Mouse (Mus musculus): Measurements from ENCODE around the gene Mamld1. TPM values are rescaled to one million over a fixed set of nuclear protein-coding genes. Genes with fewer than 3 reads are reported as not detected.
A peak's percentile ranks its signal among the peaks of the same experiment; 100 is the strongest.

Gene Mamld1
- polyA plus RNA-seq, 1 experiment, result 13.2 TPM

DNA sequence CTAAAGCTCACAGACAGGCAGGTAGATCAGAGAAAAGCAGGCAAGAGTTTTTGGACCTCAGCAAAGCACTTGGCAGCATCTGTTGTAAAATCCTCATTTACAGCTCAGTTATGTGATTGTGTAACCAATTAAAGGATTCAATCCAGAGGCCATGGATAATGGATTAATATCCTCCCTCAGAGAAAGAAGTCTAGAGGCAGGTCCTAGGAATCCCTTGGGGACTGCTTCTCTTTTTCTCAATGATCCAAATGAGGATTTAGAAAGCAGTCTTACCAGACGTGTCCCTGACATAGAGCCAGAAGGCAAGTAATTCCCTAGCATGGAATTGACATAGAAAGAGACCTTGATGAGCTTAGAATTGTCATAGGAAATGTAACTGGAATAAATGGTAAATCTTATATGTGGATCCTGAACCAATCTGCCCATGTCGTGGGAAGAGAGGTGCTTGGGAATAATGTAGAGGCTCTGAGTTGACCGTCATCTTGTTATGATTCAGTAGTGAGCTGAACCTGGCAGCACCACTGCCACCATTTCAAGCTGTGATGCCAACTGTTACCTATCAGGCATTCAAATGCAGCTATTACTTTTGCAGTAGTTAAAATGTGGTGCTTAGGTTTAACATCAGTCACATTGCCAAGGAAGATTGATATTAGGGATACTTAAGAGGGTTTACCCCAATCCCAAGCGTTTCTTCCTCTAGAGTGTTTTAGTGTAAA, 35.2 kb downstream of the Mamld1 start:
- DNase-seq (ENCODE audit: low read depth), result peak; percentile 44
- TF ChIP-seq CTCF (IDR thresholded peaks at IDR 0.05; ENCODE audit: borderline replicate concordance, extremely low read depth, insufficient read depth, insufficient read length), result no peak
- no peak for TF ChIP-seq POLR2A (IDR thresholded peaks at IDR 0.05; ENCODE audit: borderline replicate concordance, extremely low read depth, insufficient read depth, insufficient read length, poor library complexity, severe bottlenecking)

DNA sequence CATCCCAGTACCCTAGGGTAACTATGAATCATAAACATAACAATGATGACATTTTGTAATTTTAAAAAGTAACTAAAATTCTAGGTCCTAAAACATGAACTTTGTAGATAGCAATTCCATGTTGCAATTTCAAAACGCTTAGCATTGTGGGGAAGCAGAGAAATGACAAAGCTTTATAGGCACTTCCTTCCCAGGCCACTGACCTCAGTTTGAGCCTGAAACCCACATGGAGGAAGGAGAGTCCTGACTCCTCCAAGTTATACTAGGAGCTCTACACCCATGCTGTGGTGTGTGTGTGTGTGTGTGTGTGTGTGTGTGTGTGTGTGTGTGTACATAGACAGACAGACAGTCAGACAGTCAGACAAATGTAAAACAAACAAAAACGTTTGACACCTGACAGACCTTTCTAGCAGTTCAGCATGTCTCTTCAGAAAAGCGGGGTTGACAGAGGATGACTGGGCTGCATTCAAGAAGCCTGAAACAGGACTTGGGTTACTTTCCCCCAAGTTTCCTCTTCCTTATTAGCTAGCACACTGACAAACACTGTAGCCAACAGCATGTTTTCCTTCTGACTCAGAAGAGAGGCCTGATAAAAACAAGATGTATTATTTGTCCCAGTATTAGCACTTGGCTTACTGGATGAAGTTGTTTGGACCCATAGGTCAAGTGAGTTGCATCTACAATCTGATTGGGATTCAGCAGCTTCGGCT, 37.5 kb downstream of the Mamld1 start:
- TF ChIP-seq CTCF (IDR thresholded peaks at IDR 0.05; ENCODE audit: borderline replicate concordance, extremely low read depth, insufficient read depth, insufficient read length), result no peak
- no peak for TF ChIP-seq POLR2A (IDR thresholded peaks at IDR 0.05; ENCODE audit: borderline replicate concordance, extremely low read depth, insufficient read depth, insufficient read length, poor library complexity, severe bottlenecking)
- no peak for DNase-seq (ENCODE audit: low read depth)

DNA sequence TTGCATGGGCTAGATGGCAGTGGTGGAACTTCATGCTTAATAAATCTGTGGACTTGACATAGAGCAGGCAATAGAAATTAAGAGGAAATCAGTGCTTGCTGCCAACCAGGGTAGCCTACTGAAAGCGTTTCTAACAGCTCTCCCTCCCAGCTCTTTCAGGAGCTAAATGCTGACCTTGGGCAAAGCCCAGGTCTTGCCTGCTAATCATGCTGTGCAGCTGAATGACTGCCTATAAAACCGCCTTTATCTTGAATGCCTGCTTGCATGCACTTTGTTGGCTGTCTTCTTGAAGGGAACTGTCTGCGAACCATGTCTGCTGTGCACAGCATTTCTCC, 38.0 kb downstream of the Mamld1 start:
- DNase-seq (ENCODE audit: low read depth), result peak; percentile 65

DNA sequence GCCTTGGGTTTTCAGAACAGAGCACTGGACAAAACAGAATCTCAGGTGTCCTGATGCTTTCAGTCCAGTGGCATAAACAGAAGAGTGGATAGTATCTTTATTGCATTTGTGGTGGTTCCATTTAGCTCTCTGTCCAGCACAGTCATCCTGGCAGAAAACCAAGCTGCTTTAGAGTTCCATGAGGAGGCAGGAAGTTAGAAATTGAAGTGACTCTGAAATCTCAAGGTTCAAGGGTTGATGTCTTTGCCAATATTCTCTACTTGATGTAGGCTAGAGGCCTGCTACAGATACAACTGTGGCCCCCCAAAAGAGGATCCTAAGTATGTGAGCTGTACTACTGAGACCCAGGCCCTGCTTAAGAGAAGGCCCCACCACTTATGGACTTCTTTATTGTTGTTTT, 55.8 kb downstream of the Mamld1 start:
- no peak for TF ChIP-seq POLR2A (IDR thresholded peaks at IDR 0.05; ENCODE audit: borderline replicate concordance, extremely low read depth, insufficient read depth, insufficient read length, poor library complexity, severe bottlenecking)
- no peak for TF ChIP-seq CTCF (IDR thresholded peaks at IDR 0.05; ENCODE audit: borderline replicate concordance, extremely low read depth, insufficient read depth, insufficient read length)

More for the DNA sequence above, 38.0 kb downstream of the Mamld1 start:
- no peak for TF ChIP-seq CTCF (IDR thresholded peaks at IDR 0.05; ENCODE audit: borderline replicate concordance, extremely low read depth, insufficient read depth, insufficient read length)
- no peak for TF ChIP-seq POLR2A (IDR thresholded peaks at IDR 0.05; ENCODE audit: borderline replicate concordance, extremely low read depth, insufficient read depth, insufficient read length, poor library complexity, severe bottlenecking)

DNA sequence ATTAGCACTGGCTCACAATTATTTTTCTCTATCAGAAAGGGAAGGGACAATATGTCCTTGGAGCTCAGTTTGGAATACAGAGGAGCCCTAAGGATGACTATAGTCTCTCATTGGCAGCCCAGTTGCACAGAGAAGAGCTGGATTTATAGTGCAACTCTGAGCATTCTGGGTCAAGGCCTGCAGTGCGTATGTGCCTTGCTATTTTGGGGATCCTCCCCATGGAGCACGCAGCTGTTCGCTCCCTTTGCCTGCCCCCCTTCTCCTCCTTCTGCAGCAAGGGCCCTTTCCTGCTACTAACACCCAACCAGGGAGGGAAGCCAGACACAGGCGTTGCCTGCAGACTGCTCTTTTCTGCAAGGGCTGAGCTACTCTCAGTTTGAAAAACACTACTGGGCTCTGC, 56.3 kb downstream of the Mamld1 start:
- DNase-seq (ENCODE audit: low read depth), result no peak
- TF ChIP-seq CTCF (IDR thresholded peaks at IDR 0.05; ENCODE audit: borderline replicate concordance, extremely low read depth, insufficient read depth, insufficient read length), result no peak
- TF ChIP-seq POLR2A (IDR thresholded peaks at IDR 0.05; ENCODE audit: borderline replicate concordance, extremely low read depth, insufficient read depth, insufficient read length, poor library complexity, severe bottlenecking), result no peak

More for the DNA sequence above, 55.8 kb downstream of the Mamld1 start:
- no peak for DNase-seq (ENCODE audit: low read depth)

DNA sequence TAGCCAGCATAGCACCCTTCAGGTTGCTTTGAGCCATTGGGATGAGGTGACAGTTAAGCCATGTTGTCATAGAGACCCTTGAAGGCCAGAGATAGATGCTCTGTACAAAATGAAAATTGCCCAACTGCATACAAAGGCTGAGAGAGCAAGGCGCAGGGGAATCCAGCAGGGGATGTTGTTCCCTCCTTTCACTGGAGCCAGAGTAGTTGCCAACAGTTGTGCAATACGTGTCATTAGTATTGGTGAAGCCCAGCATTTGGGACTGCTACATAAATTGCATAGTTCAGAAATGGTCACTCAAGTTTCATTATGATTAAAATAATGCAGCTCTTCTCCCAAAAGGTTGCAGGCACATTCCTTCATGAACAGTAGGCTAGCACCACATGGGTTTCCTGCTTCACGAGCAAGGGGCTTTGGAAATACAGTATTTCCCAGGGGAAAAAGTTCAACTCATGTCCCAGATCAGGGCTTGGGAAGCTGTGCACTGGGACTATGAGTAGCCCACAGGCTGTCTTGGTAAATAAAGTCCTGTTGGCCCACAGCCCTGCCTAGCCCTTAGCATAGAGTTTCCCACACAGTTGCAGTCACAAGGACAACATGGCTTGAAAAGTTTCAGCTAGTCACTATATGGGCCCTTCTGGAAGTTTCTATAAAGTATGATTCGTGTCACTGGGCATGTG, 58.1 kb downstream of the Mamld1 start:
- TF ChIP-seq POLR2A (IDR thresholded peaks at IDR 0.05; ENCODE audit: borderline replicate concordance, extremely low read depth, insufficient read depth, insufficient read length, poor library complexity, severe bottlenecking), result no peak
- no peak for TF ChIP-seq CTCF (IDR thresholded peaks at IDR 0.05; ENCODE audit: borderline replicate concordance, extremely low read depth, insufficient read depth, insufficient read length)
- no peak for DNase-seq (ENCODE audit: low read depth)

DNA sequence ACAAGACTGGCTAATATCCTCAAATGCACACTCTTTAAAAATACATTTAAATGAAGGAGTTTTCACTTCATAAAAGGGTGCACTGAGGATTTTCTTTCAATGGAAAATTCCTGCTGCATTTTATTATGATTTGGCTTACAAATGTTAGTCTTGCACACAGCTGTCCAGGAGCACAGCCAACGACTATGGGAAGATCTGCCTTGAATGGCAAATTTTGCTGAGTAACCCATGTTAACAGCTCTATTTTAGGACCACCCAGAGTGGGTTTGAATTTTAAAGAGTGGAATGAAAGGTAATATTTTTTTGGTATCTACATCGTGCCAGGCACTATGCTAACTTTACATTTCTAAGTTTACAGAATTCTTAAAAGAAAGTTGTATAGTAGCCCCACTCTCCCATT, 60.3 kb downstream of the Mamld1 start:
- no peak for TF ChIP-seq POLR2A (IDR thresholded peaks at IDR 0.05; ENCODE audit: borderline replicate concordance, extremely low read depth, insufficient read depth, insufficient read length, poor library complexity, severe bottlenecking)
- no peak for TF ChIP-seq CTCF (IDR thresholded peaks at IDR 0.05; ENCODE audit: borderline replicate concordance, extremely low read depth, insufficient read depth, insufficient read length)
- DNase-seq (ENCODE audit: low read depth), result no peak

- no peak for DNase-seq (ENCODE audit: low read depth)
- TF ChIP-seq POLR2A (IDR thresholded peaks at IDR 0.05; ENCODE audit: borderline replicate concordance, extremely low read depth, insufficient read depth, insufficient read length, poor library complexity, severe bottlenecking) (no peak), CTCF (IDR thresholded peaks at IDR 0.05; ENCODE audit: borderline replicate concordance, extremely low read depth, insufficient read depth, insufficient read length) (no peak)
Observed at GRCm38 (mm10) chrX:71122359-71123293, 72.6 kb downstream of the Mamld1 start.

DNA sequence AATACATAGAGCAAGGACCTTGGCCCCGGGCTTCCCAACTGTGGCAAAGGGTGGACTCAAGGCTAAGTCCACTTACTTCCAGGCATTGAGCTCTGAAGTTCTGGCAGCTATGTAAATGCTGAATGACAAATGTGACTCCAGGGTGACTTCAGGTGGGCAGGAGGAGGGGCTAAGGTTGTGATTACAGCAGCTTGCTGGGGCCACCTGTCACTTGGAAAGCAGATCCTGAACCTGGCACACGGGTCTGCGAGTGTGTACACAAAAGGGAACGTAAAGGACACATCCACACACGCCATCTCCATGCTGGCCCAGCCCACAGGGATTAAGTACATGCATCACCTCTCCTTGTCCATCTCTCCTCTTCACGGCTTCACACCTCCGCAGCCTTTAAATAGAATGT, 75.0 kb downstream of the Mamld1 start:
- no peak for TF ChIP-seq POLR2A (IDR thresholded peaks at IDR 0.05; ENCODE audit: borderline replicate concordance, extremely low read depth, insufficient read depth, insufficient read length, poor library complexity, severe bottlenecking)
- no peak for TF ChIP-seq CTCF (IDR thresholded peaks at IDR 0.05; ENCODE audit: borderline replicate concordance, extremely low read depth, insufficient read depth, insufficient read length)
- no peak for DNase-seq (ENCODE audit: low read depth)

- peak; percentile 21 for DNase-seq (ENCODE audit: low read depth)
- no peak for TF ChIP-seq POLR2A (IDR thresholded peaks at IDR 0.05; ENCODE audit: borderline replicate concordance, extremely low read depth, insufficient read depth, insufficient read length, poor library complexity, severe bottlenecking)
- peak; percentile 14; the same call in 1 of the 2 replicates for TF ChIP-seq CTCF (IDR thresholded peaks at IDR 0.05; ENCODE audit: borderline replicate concordance, extremely low read depth, insufficient read depth, insufficient read length)
Observed at GRCm38 (mm10) chrX:71131464-71131863, 81.4 kb downstream of the Mamld1 start.
